Mouse (Mus musculus) liver, embryonic 14.5 days (tissue): ENCODE results near the gene Gpr171.

Experiments
- CTCF ChIP-seq: IDR thresholded peaks from 2 replicates; pipeline ENCODE4 v1.5.1; 2016; ENCODE audit warnings: antibody characterized with exemption, low read depth, control low read depth
- EP300 ChIP-seq: IDR thresholded peaks from 2 replicates; pipeline ENCODE4 v1.6.1; 2016; ENCODE audit warnings: antibody characterized with exemption, low read depth

- TF ChIP-seq CTCF: no peak
- TF ChIP-seq EP300: no peak
Observed at GRCm38 (mm10) chr3:59066558-59067294, 34.9 kb downstream of the Gpr171 start.
